Mouse (Mus musculus) monocyte, adult 2 months (primary cell): ENCODE measurements around the gene Crebl2.

Source experiments
- DNase-seq, 2 experiments: peaks; one replicate each; pipeline ENCODE4 v3.0.0; 2022; ENCODE audit warnings: low spot score in 2 of 2, low read depth in 1 of 2

Crebl2 gene

GRCm38 (mm10) chr6:134829786-134830700 is at the start of gene Crebl2:
Crebl2 (plus strand) TSS chr6:134830154.
- DNase-seq, result peak; percentile 96 to 97

- DNase-seq, result no peak
Measured at GRCm38 (mm10) chr6:134781494-134781913, 48.5 kb upstream of the Crebl2 start.

- no peak for DNase-seq
Measured at GRCm38 (mm10) chr6:134782900-134783299, 47.1 kb upstream of the Crebl2 start.

GRCm38 (mm10) chr6:134786426-134786825 is 43.5 kb upstream of the Crebl2 start:
- DNase-seq, result no peak

GRCm38 (mm10) chr6:134789100-134789499 is 40.9 kb upstream of the Crebl2 start:
- DNase-seq, result no peak

GRCm38 (mm10) chr6:134791251-134792118 is 38.5 kb upstream of the Crebl2 start:
- peak in 1 of 2 experiments; percentile 45 for DNase-seq

GRCm38 (mm10) chr6:134792141-134793045 is 37.6 kb upstream of the Crebl2 start, which contains the start of gene Dusp16:
Dusp16 (minus strand) TSS chr6:134792625.
- peak in 1 of 2 experiments; percentile 71 for DNase-seq

- DNase-seq, result no peak
Measured at GRCm38 (mm10) chr6:134793046-134793806, 36.7 kb upstream of the Crebl2 start.

GRCm38 (mm10) chr6:134793911-134794520 is 35.9 kb upstream of the Crebl2 start:
- DNase-seq, result peak in 1 of 2 experiments; percentile 74

- peak; percentile 36 to 51 for DNase-seq
Measured at GRCm38 (mm10) chr6:134796297-134796696, 33.7 kb upstream of the Crebl2 start.

GRCm38 (mm10) chr6:134801483-134801882 is 28.5 kb upstream of the Crebl2 start:
- no peak for DNase-seq

- peak in 1 of 2 experiments; percentile 33 for DNase-seq
Measured at GRCm38 (mm10) chr6:134802641-134803043, 27.3 kb upstream of the Crebl2 start.

GRCm38 (mm10) chr6:134804736-134805277 is 25.1 kb upstream of the Crebl2 start:
- DNase-seq, result no peak

GRCm38 (mm10) chr6:134806130-134806529 is 23.8 kb upstream of the Crebl2 start:
- no peak for DNase-seq

GRCm38 (mm10) chr6:134807091-134807490 is 22.9 kb upstream of the Crebl2 start:
- no peak for DNase-seq

- no peak for DNase-seq
Measured at GRCm38 (mm10) chr6:134807794-134808193, 22.2 kb upstream of the Crebl2 start.

- DNase-seq, result no peak
Measured at GRCm38 (mm10) chr6:134813066-134813465, 16.9 kb upstream of the Crebl2 start.

- DNase-seq, result no peak
Measured at GRCm38 (mm10) chr6:134817051-134817928, 12.7 kb upstream of the Crebl2 start.
